Mouse (Mus musculus) cortical plate, adult 2 months (tissue): Measurements from ENCODE around the gene Gucy2e. TPM values are rescaled to one million over a fixed set of nuclear protein-coding genes. Genes with fewer than 3 reads are reported as not detected.
A peak's percentile ranks its signal among the peaks of the same experiment; 100 is the strongest.

Source experiments
- H3K27ac ChIP-seq: fragments of 200-500 bp; 2 replicates; pipeline ENCODE4 v1.5.1; 2012; ENCODE audit warnings: low read length, control low read depth, inconsistent platforms; ENCODE audit not compliant: insufficient read depth
- H3K4me1 ChIP-seq: fragments of 200-500 bp; 2 replicates; pipeline ENCODE4 v1.6.1; 2011; ENCODE audit warnings: low read length; ENCODE audit not compliant: control insufficient read depth, insufficient read depth
- H3K4me3 ChIP-seq: fragments of 200-500 bp; 2 replicates; pipeline ENCODE4 v1.5.1; 2011; ENCODE audit warnings: mild to moderate bottlenecking, low read length, control low read depth; ENCODE audit not compliant: insufficient read depth
- CTCF ChIP-seq: fragments of 200-500 bp; IDR thresholded peaks from 2 replicates; pipeline ENCODE4 v1.5.1; 2011; ENCODE audit warnings: mild to moderate bottlenecking, control low read depth, low read length; ENCODE audit not compliant: insufficient read depth; ENCODE audit errors: extremely low read depth
- POLR2A ChIP-seq: fragments of 200-500 bp; IDR thresholded peaks from 2 replicates; pipeline ENCODE4 v1.6.1; 2011; ENCODE audit warnings: mild to moderate bottlenecking, low read length, control low read depth; ENCODE audit not compliant: insufficient read depth; ENCODE audit errors: extremely low read depth
- polyA plus RNA-seq: library from polyadenylated mRNA; depleted of rRNA; stranded (reverse); fragments of >200 nt; gene quantifications from 2 replicates; pipeline ENCODE4 v1.2.3, GENCODE M21; 2012; rRNA removed

The Gucy2e gene
- 1.6 TPM in 2 replicates for polyA plus RNA-seq

DNA sequence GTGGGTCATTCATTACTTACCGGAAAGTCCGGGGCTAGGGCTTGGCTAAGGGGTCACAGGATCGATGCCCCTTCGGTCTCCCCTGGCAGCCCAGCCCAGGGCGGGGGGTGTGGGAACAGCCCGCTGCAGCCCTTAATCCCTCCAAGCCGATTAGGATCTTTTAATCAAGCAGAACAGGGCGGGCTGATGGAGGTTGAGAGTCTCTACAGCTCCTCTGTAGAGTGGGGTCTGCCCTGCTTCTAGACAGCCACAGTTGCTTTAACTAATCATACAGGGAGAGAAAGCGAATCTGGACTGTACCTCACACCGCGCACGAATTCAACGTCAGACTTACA, at the start of gene Gucy2e:
TSS of gene Gucy2e (minus strand) at position 111 of the 335 bp plus-strand sequence.
- Histone ChIP-seq H3K27ac (no peak within 1 kb of the TSS), H3K4me3 (peak within 1 kb of the TSS; percentile 45), H3K4me1 (no peaks in the 10 kb centered on the region)
- TF ChIP-seq CTCF (no peak), POLR2A (no peak)

DNA sequence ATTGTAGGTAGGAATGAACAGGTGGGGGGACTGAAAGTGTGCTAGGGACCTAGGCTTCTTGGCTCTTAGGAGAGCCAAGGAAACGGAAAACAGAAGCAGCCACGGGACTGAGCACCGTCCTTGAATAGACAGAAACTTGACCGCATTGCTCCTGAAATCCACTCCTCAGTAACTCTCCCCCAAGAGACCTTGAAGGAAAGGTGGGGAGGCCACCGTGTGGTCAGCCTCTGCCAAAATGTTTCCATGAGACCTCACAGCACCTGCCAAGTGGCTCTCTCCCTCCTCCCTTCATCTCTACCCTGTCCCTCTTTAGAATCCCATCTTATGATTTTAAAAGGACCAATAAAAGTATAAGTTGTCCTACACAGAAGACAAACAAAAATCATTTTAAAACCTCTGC, 40.4 kb upstream of the Gucy2e start:
- H3K4me1 ChIP-seq = no peaks in the 10 kb centered on the region
- no peak overlapping the region for H3K4me3 ChIP-seq
- TF ChIP-seq POLR2A = no peak
- no peak for TF ChIP-seq CTCF
- no peak overlapping the region for H3K27ac ChIP-seq

DNA sequence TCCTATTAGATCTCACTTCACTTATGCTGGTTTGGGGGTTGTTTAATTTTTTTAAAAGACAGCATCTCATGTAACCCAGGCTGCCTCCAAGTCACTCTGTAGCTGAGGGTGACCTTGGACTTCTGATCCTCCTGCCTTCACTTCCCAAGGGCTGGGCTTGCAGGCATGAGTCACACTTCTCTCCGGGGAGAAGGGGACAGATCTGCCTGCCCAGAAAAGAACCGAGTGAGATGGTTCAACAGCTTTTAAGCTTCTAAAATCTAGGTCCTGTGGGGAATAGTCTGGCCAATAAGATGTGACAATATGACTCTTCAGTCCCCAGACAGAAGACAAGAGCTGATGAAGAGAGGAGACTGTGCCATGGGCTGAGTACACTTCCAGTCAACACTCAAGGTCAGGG, 39.2 kb upstream of the Gucy2e start:
- Histone ChIP-seq H3K4me1 (no peaks in the 10 kb centered on the region), H3K27ac (no peak overlapping the region), H3K4me3 (no peak overlapping the region)
- TF ChIP-seq CTCF (no peak), POLR2A (no peak)

DNA sequence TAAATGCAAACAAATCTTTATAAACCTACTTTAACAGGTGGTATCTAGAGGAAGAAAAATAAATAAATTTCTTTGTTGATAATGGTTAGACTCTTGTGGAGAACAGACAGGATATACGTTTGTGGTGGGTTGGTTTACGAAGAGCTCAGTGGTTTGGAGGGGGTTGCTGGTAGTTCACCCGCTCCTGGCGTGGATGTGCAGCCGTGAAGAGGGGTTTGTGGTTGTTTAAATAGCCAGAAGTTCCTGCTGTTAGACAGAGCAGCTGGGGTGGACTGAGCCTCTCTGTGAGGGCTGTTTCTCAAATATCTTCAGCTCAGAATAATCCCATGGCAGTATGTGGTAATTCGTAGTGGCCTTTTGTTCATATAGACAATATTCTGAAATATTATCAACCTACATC, 38.8 kb upstream of the Gucy2e start:
- Histone ChIP-seq H3K4me1 (no peaks in the 10 kb centered on the region), H3K4me3 (no peak overlapping the region), H3K27ac (no peak overlapping the region)
- TF ChIP-seq POLR2A = no peak
- TF ChIP-seq CTCF = no peak

DNA sequence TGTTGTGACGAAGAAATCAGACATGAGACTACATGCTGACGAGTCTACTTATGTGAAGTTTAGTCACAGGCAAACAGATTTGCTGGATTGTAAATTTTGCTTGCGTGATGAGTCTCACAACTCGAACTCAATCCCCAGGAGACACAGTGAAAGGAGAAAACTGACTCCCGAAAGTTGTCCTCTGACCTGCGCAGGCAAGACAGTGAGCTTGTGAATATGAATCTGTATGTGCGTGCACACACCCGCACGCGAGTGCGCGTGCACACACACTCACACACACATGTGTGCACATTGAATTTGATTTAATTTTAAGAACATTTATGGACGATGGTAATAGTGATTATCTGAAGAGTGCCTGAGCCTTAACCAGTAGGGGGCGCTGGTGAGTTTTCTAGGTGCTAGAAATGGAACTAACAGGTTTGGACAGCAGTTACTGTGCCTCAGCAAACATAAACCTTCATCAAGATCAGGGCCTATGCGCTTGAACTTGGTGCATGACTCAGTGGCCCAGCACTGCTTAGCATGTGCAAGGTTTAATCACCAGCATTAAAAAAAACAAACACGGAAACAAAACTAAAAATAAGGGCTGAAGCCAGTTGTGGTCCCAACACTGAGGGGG, 35.4 kb upstream of the Gucy2e start:
- TF ChIP-seq POLR2A (no peak), CTCF (peak; percentile 59)
- Histone ChIP-seq H3K4me3 (no peak overlapping the region), H3K4me1 (no peaks in the 10 kb centered on the region; the same call in 1 of the 2 replicates), H3K27ac (no peak overlapping the region)

DNA sequence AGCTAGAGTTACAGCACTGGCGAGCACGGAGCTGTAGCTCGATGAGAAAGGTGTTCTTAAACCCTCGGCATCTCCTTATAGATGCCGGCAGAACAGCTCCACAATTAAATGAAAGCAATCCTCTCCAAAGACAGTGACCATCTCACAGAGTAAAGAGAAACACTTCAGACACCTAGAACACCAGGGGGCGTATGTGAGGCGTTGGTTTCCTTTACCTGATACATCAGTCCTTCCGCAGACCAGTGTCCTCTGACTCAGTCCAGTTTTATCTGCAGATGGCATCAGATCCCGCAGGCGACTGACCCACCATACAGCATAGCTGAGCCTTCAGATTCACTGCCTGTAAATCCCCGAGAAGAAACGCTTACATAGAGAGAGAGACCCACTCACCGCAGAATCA, 32.7 kb upstream of the Gucy2e start:
- no peak overlapping the region for H3K27ac ChIP-seq
- TF ChIP-seq CTCF = peak; percentile 66
- TF ChIP-seq POLR2A = no peak
- no peak overlapping the region for H3K4me3 ChIP-seq
- peaks cover 4% of the 10 kb centered on the region; the same call in 1 of the 2 replicates for H3K4me1 ChIP-seq

DNA sequence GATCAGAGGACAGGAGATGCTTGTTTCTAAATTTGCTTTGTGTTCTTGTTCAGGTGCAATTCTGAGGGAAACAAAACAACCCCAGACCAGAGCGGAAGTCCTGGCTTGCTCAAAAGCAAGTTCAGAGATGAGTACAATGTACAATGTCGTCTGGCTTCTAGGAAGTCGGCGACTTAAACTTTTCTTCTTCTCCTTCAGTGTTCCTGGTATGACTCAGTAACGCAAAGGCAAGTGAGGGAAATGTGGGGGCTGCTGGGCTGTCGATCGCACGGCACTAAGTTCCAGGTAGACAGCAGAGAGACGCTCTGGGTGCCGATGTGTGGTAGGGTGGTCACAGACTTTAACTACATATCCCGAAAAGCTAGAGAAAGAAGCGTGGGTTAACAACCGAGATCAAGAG, 31.3 kb upstream of the Gucy2e start:
- H3K4me1 ChIP-seq = peaks cover 4% of the 10 kb centered on the region; the same call in 1 of the 2 replicates
- H3K4me3 ChIP-seq = no peak overlapping the region
- no peak overlapping the region for H3K27ac ChIP-seq
- TF ChIP-seq POLR2A (no peak), CTCF (no peak)

DNA sequence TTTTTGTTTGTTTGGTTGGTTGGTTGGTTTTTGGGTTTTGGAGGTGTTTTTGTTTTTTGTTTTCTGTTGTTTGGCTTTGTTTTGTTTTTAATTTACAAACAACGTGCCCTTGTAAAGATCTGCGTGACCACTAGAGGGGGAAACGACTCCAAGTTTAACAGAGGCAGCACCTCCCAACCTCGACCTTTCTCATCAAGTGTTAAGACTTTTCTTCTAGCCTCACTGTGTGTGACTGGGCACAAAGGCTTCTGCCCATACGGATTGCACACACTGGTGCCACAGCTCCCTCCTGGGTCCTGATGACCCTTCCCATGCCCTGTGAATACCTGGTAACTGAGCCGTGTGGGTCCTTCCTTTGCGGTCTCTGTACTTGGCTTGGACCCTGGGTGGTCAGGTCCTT, 30.5 kb upstream of the Gucy2e start:
- H3K4me1 ChIP-seq = peaks cover 4% of the 10 kb centered on the region; the same call in 1 of the 2 replicates
- peak; percentile 52 for TF ChIP-seq CTCF
- no peak for TF ChIP-seq POLR2A
- no peak overlapping the region for H3K4me3 ChIP-seq
- no peak overlapping the region for H3K27ac ChIP-seq

DNA sequence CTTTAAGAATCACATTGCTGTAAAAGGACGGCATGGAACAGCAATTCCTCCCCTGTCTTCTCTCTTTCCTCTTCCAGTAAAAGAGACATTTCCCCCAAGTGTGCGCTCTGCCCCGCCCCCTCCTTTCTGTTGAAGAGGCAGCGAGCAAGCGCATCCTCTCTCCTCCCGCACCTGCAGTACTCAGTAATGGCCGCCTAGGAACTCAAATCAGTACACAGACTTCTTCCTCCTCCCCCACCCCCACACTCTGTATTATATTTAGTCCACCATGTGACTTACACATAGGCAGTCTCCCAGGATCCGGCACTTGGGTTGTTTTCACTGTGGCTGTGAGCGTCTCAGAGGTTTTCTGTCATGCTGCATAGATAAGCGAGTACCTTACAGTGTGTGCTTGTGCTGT, 29.4 kb upstream of the Gucy2e start:
- no peak overlapping the region for H3K27ac ChIP-seq
- TF ChIP-seq CTCF (no peak), POLR2A (peak; percentile 70)
- H3K4me3 ChIP-seq = no peak overlapping the region
- H3K4me1 ChIP-seq = peaks cover 4% of the 10 kb centered on the region; the same call in 1 of the 2 replicates

DNA sequence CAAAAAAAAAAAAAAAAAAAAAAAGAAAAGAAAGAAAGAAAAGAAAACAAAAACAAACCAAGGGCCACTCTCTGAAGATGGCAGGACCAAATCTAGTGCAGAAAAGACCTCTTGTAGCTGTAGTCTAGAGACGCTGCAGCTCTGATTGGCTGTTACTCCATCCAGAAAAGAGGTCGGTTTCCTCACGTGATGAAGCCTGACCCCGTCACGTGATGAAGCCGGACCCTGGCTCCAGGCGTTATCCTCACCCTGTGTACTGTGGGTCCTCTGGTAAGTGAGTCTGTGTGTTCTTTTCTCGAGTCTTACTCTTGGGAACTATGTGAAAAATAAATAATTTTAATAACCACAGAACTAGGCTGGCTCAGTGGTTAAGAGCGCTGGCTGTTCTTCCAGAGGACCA, 28.6 kb upstream of the Gucy2e start:
- H3K4me1 ChIP-seq = peaks cover 4% of the 10 kb centered on the region; the same call in 1 of the 2 replicates
- no peak overlapping the region for H3K4me3 ChIP-seq
- no peak for TF ChIP-seq POLR2A
- H3K27ac ChIP-seq = no peak overlapping the region

DNA sequence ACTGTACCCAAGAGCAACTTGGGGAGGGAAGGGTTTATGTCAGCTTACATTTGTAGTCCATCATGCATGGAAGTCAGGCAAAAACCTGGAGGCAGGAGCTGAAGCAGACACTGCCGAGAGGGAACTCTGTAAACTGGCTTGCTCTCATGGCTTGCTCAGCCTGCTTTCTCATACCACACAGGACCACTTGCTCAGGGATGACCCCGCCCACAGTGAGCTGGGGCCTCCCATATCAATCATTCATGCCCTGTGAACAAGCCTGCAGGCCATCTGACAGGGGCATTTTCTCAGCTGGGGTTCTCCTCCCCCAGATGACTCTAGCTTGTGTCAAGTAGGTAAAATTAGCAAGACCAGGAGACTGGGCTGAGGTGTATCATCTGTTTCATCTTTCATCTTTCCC, 27.4 kb upstream of the Gucy2e start:
- H3K4me3 ChIP-seq = no peak overlapping the region
- peaks cover 4% of the 10 kb centered on the region; the same call in 1 of the 2 replicates for H3K4me1 ChIP-seq
- TF ChIP-seq CTCF (no peak), POLR2A (no peak)
- no peak overlapping the region for H3K27ac ChIP-seq
